Mouse (Mus musculus): Measurements from ENCODE around the gene Ppfibp2.

DNA sequence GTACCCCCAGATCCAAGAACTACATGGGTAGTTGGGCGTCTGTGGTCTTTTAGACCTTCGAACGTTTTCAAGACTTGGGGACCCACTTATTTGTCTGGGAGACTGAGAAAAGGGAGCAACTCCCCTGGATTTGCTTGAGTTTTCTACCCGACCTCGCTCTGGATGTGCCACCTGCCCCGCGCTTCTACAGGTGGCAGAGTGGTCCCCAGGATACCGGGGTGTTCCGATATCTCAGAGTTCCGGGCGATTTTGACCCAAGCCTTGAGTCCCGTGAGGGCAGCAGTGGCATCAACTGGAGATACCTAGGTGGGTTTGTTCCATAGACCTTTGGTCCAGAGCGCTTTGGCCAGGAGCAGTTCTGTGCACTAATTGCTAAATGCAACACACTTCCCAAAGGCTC lies 419 bp downstream of the Ppfibp2 start:
- TF ChIP-seq POLR2A (IDR thresholded peaks at IDR 0.05; ENCODE audit: low read depth, low read length) (no peak), CTCF (conservative IDR thresholded peaks at IDR 0.05; ENCODE audit: insufficient read depth, insufficient read length, low read depth, low read length) (no peak)
